Comparison of ENCODE assay signal across 9 mouse cellular contexts in genomic region chrX:162158142-162158541, GRCm38 (mm10). TPM values are rescaled to one million over a fixed set of nuclear protein-coding genes. Genes with fewer than 3 reads are reported as not detected.
DNase-seq lines count a peak whose midpoint lies in the region; ATAC-seq and TF ChIP-seq lines count a peak whose summit lies in the region.
"Had no signal": no experiment of that assay in that cellular context is flagged by ENCODE, and none has a peak within 500 bp of the region (broad histone marks: within the 10 kb centered on the region; RNA-seq: fewer than 3 reads in every experiment).

No protein-coding gene starts in this region.

- H3K4me2 ChIP-seq in neural tube, embryonic 11.5 days (ENCODE audit: low read depth), result peak overlapping the region; percentile 66
- peak overlapping the region; percentile 74 for H3K4me2 ChIP-seq in forebrain, postnatal 0 days (ENCODE audit: low read depth)
- peak overlapping the region; percentile 78 for H3K4me2 ChIP-seq in kidney, embryonic 15.5 days
- H3K4me2 ChIP-seq in neural tube, embryonic 14.5 days (ENCODE audit: low read depth, low read length), result peak overlapping the region; percentile 60

- no peak for DNase-seq in neural tube, embryonic 11.5 days (ENCODE audit: low spot score)
- DNase-seq in neural tube, embryonic 10.5 days (ENCODE audit: extremely low spot score, low spot score), result no peak
- DNase-seq in forebrain, postnatal 0 days, result no peak
- no peak for DNase-seq in gastrocnemius, adult 8-10 months (ENCODE audit: low spot score in 2 of 2)
- DNase-seq in right cerebral cortex, postnatal 14 days, result no peak

- no peaks in the 10 kb centered on the region for H3K36me3 ChIP-seq in neural tube, embryonic 11.5 days (ENCODE audit: control insufficient read depth, insufficient read depth, low read length)
- no peaks in the 10 kb centered on the region for H3K36me3 ChIP-seq in forebrain, postnatal 0 days (ENCODE audit: insufficient read depth)
- no peaks in the 10 kb centered on the region for H3K36me3 ChIP-seq in kidney, embryonic 15.5 days
- H3K36me3 ChIP-seq in neural tube, embryonic 14.5 days (ENCODE audit: control insufficient read depth, insufficient read depth, low read length), result no peaks in the 10 kb centered on the region
- H3K36me3 ChIP-seq: liver, embryonic 15.5 days had no signal

- WGBS in neural tube, embryonic 11.5 days, result 56% methylated on average over 5 of the region's 5 CpGs
- 47% methylated on average over 5 of the region's 5 CpGs for WGBS in forebrain, postnatal 0 days
- 51% methylated on average over 5 of the region's 5 CpGs for WGBS in kidney, embryonic 15.5 days
- 44% methylated on average over 5 of the region's 5 CpGs for WGBS in neural tube, embryonic 14.5 days

- H3K4me3 ChIP-seq in neural tube, embryonic 11.5 days (ENCODE audit: low read depth, low read length), result peak overlapping the region; percentile 57
- peak overlapping the region; percentile 49 for H3K4me3 ChIP-seq in forebrain, postnatal 0 days (ENCODE audit: low read depth, low read length)
- peak overlapping the region; percentile 64 for H3K4me3 ChIP-seq in kidney, embryonic 15.5 days (replicated peaks)
- H3K4me3 ChIP-seq in neural tube, embryonic 14.5 days (ENCODE audit: low read depth, low read length), result peak overlapping the region; percentile 51

- TF ChIP-seq CTCF in forebrain, postnatal 0 days (IDR thresholded peaks at IDR 0.05; ENCODE audit: low read depth), result no peak

- no peaks in the 10 kb centered on the region; the same call in 1 of the 2 replicates for H3K27me3 ChIP-seq in neural tube, embryonic 11.5 days (ENCODE audit: control insufficient read depth, insufficient read depth, low read length)
- H3K27me3 ChIP-seq in forebrain, postnatal 0 days (ENCODE audit: insufficient read depth, low read length), result no peaks in the 10 kb centered on the region
- peaks cover 63% of the 10 kb centered on the region for H3K27me3 ChIP-seq in kidney, embryonic 15.5 days
- peaks cover 8% of the 10 kb centered on the region; the same call in 1 of the 2 replicates for H3K27me3 ChIP-seq in neural tube, embryonic 14.5 days (ENCODE audit: control insufficient read depth, insufficient read depth, low read length)

- no peak overlapping the region for H3K9ac ChIP-seq in neural tube, embryonic 11.5 days (ENCODE audit: low read length)
- H3K9ac ChIP-seq in forebrain, postnatal 0 days, result peak overlapping the region; percentile 36; the same call in 1 of the 2 replicates
- H3K9ac ChIP-seq in kidney, embryonic 15.5 days, result peak overlapping the region; percentile 63
- peak overlapping the region; percentile 72 for H3K9ac ChIP-seq in neural tube, embryonic 14.5 days (replicated peaks; ENCODE audit: low read depth, low read length)
- H3K9ac ChIP-seq: liver, embryonic 15.5 days had no signal

- peaks cover 7% of the 10 kb centered on the region; the same call in 1 of the 2 replicates for H3K4me1 ChIP-seq in neural tube, embryonic 11.5 days (ENCODE audit: control insufficient read depth, insufficient read depth, low read length)
- H3K4me1 ChIP-seq in forebrain, postnatal 0 days (ENCODE audit: insufficient read depth), result no peaks in the 10 kb centered on the region
- H3K4me1 ChIP-seq in kidney, embryonic 15.5 days, result peaks cover 4% of the 10 kb centered on the region; the same call in 1 of the 2 replicates
- H3K4me1 ChIP-seq in neural tube, embryonic 14.5 days (ENCODE audit: control insufficient read depth, insufficient read depth, low read length), result no peaks in the 10 kb centered on the region
- H3K4me1 ChIP-seq: liver, embryonic 15.5 days had no signal

- no peaks in the 10 kb centered on the region for H3K9me3 ChIP-seq in neural tube, embryonic 11.5 days (ENCODE audit: control insufficient read depth, low read length)
- H3K9me3 ChIP-seq in forebrain, postnatal 0 days (ENCODE audit: low read length), result no peaks in the 10 kb centered on the region
- H3K9me3 ChIP-seq in kidney, embryonic 15.5 days (replicated peaks), result no peaks in the 10 kb centered on the region
- H3K9me3 ChIP-seq in neural tube, embryonic 14.5 days (ENCODE audit: control insufficient read depth, low read length), result no peaks in the 10 kb centered on the region
- H3K9me3 ChIP-seq: liver, embryonic 15.5 days had no signal

- ATAC-seq in neural tube, embryonic 11.5 days (ENCODE audit: insufficient read depth, low FRiP score, low TSS enrichment), result no peak
- no peak for ATAC-seq in forebrain, postnatal 0 days
- no peak for ATAC-seq in kidney, embryonic 15.5 days (replicated peaks; ENCODE audit: low FRiP score)
- ATAC-seq in neural tube, embryonic 14.5 days (ENCODE audit: low read depth), result no peak
- ATAC-seq in frontal cortex, adult (ENCODE audit: low TSS enrichment), result no peak

- H3K27ac ChIP-seq in neural tube, embryonic 11.5 days (ENCODE audit: low read depth, low read length), result no peak overlapping the region
- no peak overlapping the region for H3K27ac ChIP-seq in forebrain, postnatal 0 days (ENCODE audit: low read depth, low read length)
- no peak overlapping the region for H3K27ac ChIP-seq in kidney, embryonic 15.5 days
- H3K27ac ChIP-seq in neural tube, embryonic 14.5 days (ENCODE audit: low read depth, low read length), result no peak overlapping the region
- H3K27ac ChIP-seq: liver, embryonic 15.5 days had no signal

RNA-seq across cellular contexts. Expression of gene Nhs, which starts 1.4 kb away (rescaled TPM):
- polyA plus RNA-seq in neural tube, embryonic 11.5 days (2014; fragmentation: Nextera tagmentation; extraction: Ambion mirVana), result 2.6 and 2.8 TPM in 2 replicates
- 5.5 and 9.4 TPM in 2 replicates for total RNA-seq in forebrain, postnatal 0 days (2014; rRNA removed)
- 0.55 and 1.9 TPM in 2 replicates for polyA plus RNA-seq in forebrain, postnatal 0 days (2015; fragmentation: Nextera tagmentation; extraction: Ambion mirVana)
- 2.8 and 3.1 TPM in 2 replicates for polyA plus RNA-seq in kidney, embryonic 15.5 days (2015; fragmentation: Nextera tagmentation; extraction: Ambion mirVana)
- polyA plus RNA-seq in neural tube, embryonic 14.5 days (2014; fragmentation: Nextera tagmentation; extraction: Ambion mirVana), result 3.9 and 5.1 TPM in 2 replicates
- total RNA-seq in gastrocnemius, adult 8-10 months (2022), result 1 to 10 TPM; 1.8 to 3.7 (median 2.4) TPM
